Mouse (Mus musculus): ENCODE measurements around the gene 4930524B15Rik.

4930524B15Rik gene

DNA sequence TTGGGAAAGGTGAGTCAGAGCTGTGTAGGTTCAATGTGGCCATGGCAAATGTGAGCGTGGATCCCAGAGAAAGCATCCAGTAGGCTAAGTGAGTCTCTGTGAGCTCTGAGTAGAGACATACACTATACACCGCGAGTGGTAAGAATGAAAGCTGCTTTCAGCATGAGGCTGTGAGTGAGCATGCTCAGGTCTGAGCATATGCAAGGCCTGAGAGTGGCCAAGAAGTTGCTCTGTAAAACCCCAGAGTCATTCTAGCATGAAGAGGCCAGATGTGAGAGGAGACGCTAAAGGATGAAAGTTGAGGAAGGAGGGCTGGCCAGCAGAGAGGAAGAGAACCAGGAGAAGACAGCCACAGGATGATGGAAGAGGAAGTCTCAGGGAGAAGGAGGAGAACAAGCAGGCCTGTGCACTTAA is 47.6 kb downstream of the 4930524B15Rik start:
- ChIA-PET POLR2A (interaction anchor here in 2 of 4 experiments (0.6 to 1.3 kb wide), 5 partner anchors 11 to 258 kb away, joined by 3 to 5 read pairs (median 3); no protein-coding TSS in a partner anchor), CTCF (interaction anchor here in 2 of 4 experiments (1.2 to 1.9 kb wide), 2 partner anchors 149 to 308 kb away, joined by 3 to 6 read pairs; no protein-coding TSS in a partner anchor)

DNA sequence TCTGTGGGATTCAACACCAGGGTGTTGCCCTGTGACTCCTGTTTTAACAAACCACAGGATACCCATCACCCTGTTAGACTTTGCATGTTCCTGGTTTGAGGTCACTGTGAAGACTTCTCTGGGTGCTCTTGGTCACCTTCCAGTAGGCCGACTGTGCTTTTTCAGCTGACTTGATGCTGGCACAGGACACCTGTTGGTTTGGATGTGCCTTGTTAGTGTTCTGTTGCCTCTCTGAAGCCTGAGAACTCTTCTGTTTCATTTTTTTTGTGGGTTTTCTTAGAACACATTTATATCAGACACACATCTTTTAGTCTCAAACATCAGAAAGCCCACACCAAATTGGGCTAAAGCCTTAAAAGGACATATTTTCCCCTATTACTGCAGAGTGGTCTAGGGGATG is 48.2 kb downstream of the 4930524B15Rik start:
- CTCF ChIA-PET: no interaction called here
- POLR2A ChIA-PET: interaction anchor here in 1 of 4 experiments (1.0 kb wide), 1 partner anchor 27 kb away, joined by 3 read pairs; no protein-coding TSS in a partner anchor

DNA sequence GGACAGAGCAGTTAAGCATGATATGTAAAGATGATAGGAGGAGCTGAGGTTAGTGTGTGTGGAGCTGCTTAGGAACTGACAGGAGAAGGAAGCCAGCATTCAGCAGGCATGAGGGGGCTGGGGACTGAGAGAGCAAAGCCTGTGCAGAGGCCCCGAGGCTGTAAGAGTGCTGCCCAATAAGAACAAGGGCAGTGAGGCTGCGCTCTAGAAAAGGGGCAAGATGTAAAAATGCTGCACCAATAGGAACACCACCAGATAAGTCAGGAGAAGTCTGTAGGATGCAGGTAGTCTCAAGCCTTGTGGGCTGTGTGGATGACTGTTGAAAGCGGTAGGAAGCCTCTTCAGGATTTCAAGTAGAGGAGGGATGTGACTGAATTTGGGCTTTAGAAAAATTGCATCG is 52.8 kb downstream of the 4930524B15Rik start:
- CTCF ChIA-PET: no interaction called here
- POLR2A ChIA-PET: interaction anchor here in 2 of 4 experiments (0.8 to 3.8 kb wide), 7 partner anchors 10 to 42 kb away, joined by 3 to 15 read pairs (median 3); no protein-coding TSS in a partner anchor

DNA sequence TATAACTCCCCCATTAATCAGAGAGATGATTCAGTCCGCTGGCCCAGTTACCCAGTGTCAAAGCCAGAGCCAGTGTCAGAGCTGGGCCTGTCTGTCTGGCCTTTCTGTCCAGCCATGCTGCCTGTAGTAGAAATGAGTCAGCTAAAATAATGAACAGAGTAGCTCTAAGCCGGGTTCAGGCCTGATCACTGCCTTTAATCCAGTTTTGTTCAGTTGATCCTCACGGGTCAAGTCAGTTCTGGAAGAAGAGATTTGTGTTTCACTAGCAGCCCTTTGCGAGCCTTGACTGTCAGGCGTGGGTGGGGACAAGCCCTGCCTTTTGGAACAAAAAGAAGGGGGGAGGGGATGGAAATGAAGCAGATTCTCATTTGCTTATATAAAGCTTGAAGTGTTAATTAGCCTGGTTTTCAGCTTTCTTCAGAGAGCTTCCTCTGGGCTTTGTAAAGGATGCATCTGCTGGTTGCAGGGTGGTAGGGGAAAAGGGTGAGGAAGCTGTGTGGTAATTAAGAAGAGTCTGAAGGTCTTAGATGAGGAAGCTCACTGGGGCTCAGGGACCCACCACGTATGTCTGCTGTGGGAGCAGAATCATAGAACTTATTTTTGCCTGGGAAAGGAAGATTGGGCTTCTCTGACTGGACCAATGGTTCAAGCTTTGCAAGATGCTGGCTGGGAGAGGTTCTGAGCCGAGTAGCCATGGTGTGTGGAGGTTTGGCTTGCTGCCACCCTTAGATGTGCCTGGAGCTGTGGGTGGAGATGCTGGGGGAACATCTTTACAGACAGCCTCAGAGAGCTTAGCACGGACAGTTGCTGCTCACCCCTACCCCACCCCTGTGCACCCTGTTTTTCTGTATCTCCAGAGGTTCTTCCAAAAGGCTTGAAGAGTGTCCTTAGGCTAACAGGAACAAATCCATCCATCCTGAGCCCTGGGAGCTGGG is 54.9 kb downstream of the 4930524B15Rik start:
- POLR2A ChIA-PET: interaction anchor here (0.5 to 3.8 kb wide), 31 partner anchors 8 to 905 kb away, joined by 3 to 15 read pairs (median 4); partner anchors contain the start of genes Nsg2 (in 1 of the 4) and Stc2 (in 1 of the 4)

DNA sequence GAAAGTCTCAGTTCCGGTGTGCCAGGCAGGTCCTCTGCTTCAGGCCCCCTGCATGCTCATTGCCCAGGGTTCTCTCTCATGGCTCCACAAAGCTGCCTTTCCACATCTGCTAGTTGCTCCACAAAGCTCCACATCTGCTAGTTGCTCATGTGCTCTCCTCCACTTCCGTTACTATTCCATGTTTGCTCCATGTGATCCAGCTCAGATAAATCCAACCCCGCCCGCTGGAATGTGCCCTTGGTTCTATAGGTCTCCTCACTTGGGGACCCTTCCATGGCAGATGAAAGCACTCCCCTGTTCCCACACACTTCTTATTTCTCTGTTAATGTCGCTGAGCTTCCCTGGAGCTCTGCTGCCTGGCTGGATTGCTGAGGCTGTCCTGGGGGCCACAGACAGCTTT is 61.2 kb downstream of the 4930524B15Rik start:
- ChIA-PET POLR2A (no interaction called here), CTCF (no interaction called here)

More for the DNA sequence above, 54.9 kb downstream of the 4930524B15Rik start:
- CTCF ChIA-PET: interaction anchor here in 3 of 4 experiments (0.6 to 1.2 kb wide), 7 partner anchors 10 to 436 kb away, joined by 3 read pairs; no protein-coding TSS in a partner anchor

DNA sequence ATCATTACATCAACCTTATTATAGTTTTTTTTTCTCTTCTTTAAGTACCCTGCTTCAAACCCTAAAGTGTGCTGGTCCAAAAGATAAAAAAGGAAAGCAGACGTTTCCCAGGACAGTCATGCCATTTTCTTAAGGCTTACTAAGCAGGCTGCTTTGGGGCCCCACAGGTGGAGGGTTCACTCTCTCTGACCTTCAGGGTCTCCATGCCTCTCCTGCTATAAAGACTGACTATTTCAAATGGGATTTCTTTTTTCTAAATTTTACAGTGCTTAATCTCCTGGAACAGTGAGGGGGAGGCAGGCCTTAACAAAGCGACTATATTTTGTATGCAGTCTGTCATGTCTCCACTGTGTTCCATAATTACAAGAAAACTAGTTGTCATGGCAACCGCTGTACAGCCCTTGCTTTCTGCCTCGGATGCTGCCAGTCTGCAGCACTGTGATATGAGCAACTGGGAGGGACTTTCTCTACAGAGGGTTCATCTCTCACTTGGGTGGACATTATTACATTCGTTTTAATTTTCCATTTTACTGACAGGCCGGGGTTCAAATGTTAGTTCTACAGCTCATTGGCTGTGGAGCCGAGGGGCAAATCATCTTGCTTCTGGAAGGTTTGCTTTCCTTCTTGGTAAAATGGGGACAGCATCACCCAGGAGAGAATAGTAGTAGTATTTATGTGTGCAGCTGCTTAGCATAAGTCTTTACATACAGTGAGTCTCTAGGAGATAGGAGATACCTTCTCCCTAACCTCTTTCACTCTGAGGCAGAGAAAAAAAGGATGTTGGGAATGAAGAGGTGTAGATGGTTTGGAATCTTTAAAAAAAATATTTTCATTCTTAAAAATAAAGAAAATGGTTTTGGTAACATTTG is 62.3 kb downstream of the 4930524B15Rik start:
- POLR2A ChIA-PET: interaction anchor here in 2 of 4 experiments (1.9 to 2.4 kb wide), 2 partner anchors 8 to 46 kb away, joined by 7 read pairs; no protein-coding TSS in a partner anchor
- CTCF ChIA-PET: no interaction called here

DNA sequence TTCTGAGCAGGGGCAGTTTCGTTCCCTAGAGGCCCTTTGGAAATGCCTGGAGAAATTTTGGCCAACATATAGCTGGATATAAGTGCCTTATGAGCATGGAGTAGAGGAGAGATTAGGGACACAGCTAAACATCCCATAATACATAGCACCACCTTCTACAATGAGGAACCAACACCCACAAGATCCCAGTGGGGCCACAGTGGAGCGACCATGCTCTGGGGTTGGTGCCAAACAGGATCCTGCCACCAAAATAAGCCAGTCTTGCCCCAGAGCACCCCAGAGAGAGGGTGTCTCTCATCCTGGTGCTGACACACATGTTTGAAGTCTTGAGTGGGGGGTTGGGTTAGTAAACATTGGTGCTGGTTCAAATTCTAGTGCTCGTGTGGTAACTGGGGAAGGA is 63.2 kb downstream of the 4930524B15Rik start:
- CTCF ChIA-PET: no interaction called here

More for the DNA sequence above, 63.2 kb downstream of the 4930524B15Rik start:
- POLR2A ChIA-PET: interaction anchor here in 2 of 4 experiments (1.6 to 2.4 kb wide), 4 partner anchors 8 to 47 kb away, joined by 3 to 7 read pairs (median 6); no protein-coding TSS in a partner anchor
